Mouse (Mus musculus) ovary, postnatal 10 days (tissue): ENCODE results near the gene Mov10.
"Not testable (repeated sequence)": the region's sequence is repeated elsewhere in the genome, so short reads cannot be mapped to it uniquely, and the experiment has no call there.

ENCODE experiments used
- DNase-seq: peaks from one replicate; pipeline ENCODE4 v3.0.0; 2022; ENCODE audit warnings: low spot score

Mov10 gene

GRCm38 (mm10) chr3:104780561-104781420 lies 37.6 kb downstream of the Mov10 start, which contains the start of gene Ppm1j:
Gene Ppm1j (plus strand): TSS chr3:104781056.
- no peak for DNase-seq

GRCm38 (mm10) chr3:104779949-104780348 lies 38.4 kb downstream of the Mov10 start:
- no peak for DNase-seq

GRCm38 (mm10) chr3:104777342-104777741 lies 41.0 kb downstream of the Mov10 start:
- no peak for DNase-seq

GRCm38 (mm10) chr3:104773301-104773700 lies 45.1 kb downstream of the Mov10 start:
- DNase-seq: no peak

- DNase-seq: no peak
Measured at GRCm38 (mm10) chr3:104771460-104771859, 46.9 kb downstream of the Mov10 start.

GRCm38 (mm10) chr3:104770918-104771317 lies 47.4 kb downstream of the Mov10 start:
- DNase-seq: no peak

GRCm38 (mm10) chr3:104770035-104770434 lies 48.3 kb downstream of the Mov10 start:
- DNase-seq: no peak

- DNase-seq: no peak
Measured at GRCm38 (mm10) chr3:104769135-104769534, 49.2 kb downstream of the Mov10 start.

GRCm38 (mm10) chr3:104767716-104768115 lies 50.6 kb downstream of the Mov10 start:
- DNase-seq: no peak

- DNase-seq: no peak
Measured at GRCm38 (mm10) chr3:104767141-104767540, 51.2 kb downstream of the Mov10 start.

- no peak for DNase-seq
Measured at GRCm38 (mm10) chr3:104765021-104765420, 53.3 kb downstream of the Mov10 start.

- DNase-seq: not testable (repeated sequence)
Measured at GRCm38 (mm10) chr3:104762103-104762863, 56.1 kb downstream of the Mov10 start.

- no peak for DNase-seq
Measured at GRCm38 (mm10) chr3:104758869-104759268, 59.5 kb downstream of the Mov10 start.

GRCm38 (mm10) chr3:104758406-104758805 lies 60.0 kb downstream of the Mov10 start:
- DNase-seq: peak; percentile 42

GRCm38 (mm10) chr3:104752845-104753244 lies 65.5 kb downstream of the Mov10 start:
- DNase-seq: not testable (repeated sequence)
